Mouse (Mus musculus) midbrain, embryonic 16.5 days (tissue): ENCODE measurements around the gene C1qtnf6. TPM values are rescaled to one million over a fixed set of nuclear protein-coding genes. Genes with fewer than 3 reads are reported as not detected.

Source experiments
- ATAC-seq: fragments of 200-750 bp; cut with Nextera tagmentation; 2 replicates; pipeline ENCODE4 v1.8.0; 2017; ENCODE audit warnings: moderate TSS enrichment
- H3K27ac ChIP-seq: fragments of 300-500 bp; sonication (generic); 2 replicates; pipeline ENCODE4 v1.5.1; 2014; ENCODE audit warnings: mild to moderate bottlenecking, low read length, mixed read lengths
- H3K27me3 ChIP-seq: fragments of 300-500 bp; sonication (generic); 2 replicates; pipeline ENCODE4 v1.6.1; 2014; ENCODE audit warnings: low read depth, low read length, mixed read lengths; ENCODE audit not compliant: control insufficient read depth, insufficient read depth
- H3K36me3 ChIP-seq: fragments of 300-500 bp; sonication (generic); 2 replicates; pipeline ENCODE4 v1.6.1; 2014; ENCODE audit warnings: mild to moderate bottlenecking, low read length, moderate library complexity, mixed read lengths; ENCODE audit not compliant: control insufficient read depth, insufficient read depth
- H3K4me1 ChIP-seq: fragments of 300-500 bp; sonication (generic); 2 replicates; pipeline ENCODE4 v1.6.1; 2014; ENCODE audit warnings: mild to moderate bottlenecking, low read length, mixed read lengths; ENCODE audit not compliant: control insufficient read depth, insufficient read depth
- H3K4me2 ChIP-seq: fragments of 300-500 bp; sonication (generic); 2 replicates; pipeline ENCODE4 v1.6.1; 2014; ENCODE audit warnings: mild to moderate bottlenecking, low read length, mixed read lengths
- H3K4me3 ChIP-seq: fragments of 300-500 bp; sonication (generic); 2 replicates; pipeline ENCODE4 v1.5.1; 2014; ENCODE audit warnings: low read depth, mild to moderate bottlenecking, low read length, moderate library complexity, mixed read lengths
- H3K9ac ChIP-seq: fragments of 300-500 bp; sonication (generic); 2 replicates; pipeline ENCODE4 v1.6.1; 2014; ENCODE audit warnings: low read depth, low read length, mixed read lengths
- H3K9me3 ChIP-seq: fragments of 300-500 bp; sonication (generic); replicated peaks from 2 replicates; pipeline ENCODE4 v1.6.1; 2014; ENCODE audit warnings: mild to moderate bottlenecking, low read length, mixed read lengths; ENCODE audit not compliant: control insufficient read depth, poor library complexity, severe bottlenecking
- WGBS: fragments of 180-500 bp; shearing (Covaris S2); extraction: QIAGEN DNeasy Blood & Tissue Kit; methylation state at CpG from one replicate; pipeline ENCODE4 v1.1.7; 2014; 5-methylcytosine and 5-hydroxymethylcytosine counted together
- polyA plus RNA-seq: library from polyadenylated mRNA; unstranded; fragments of >200 nt; fragmentation: Nextera tagmentation; extraction: Ambion mirVana; gene quantifications from 2 replicates; pipeline ENCODE4 v1.2.1, GENCODE M21; 2015

Gene C1qtnf6
- polyA plus RNA-seq, 1 experiment from 2014 or later = 7.8 TPM

- no peaks in the 10 kb centered on the region for H3K27me3 ChIP-seq
- WGBS = 49% methylated on average over 9 of the region's 9 CpGs
- H3K4me1 ChIP-seq = no peaks in the 10 kb centered on the region
- ATAC-seq = no peak
- no peak overlapping the region for H3K4me2 ChIP-seq
- no peak overlapping the region for H3K9ac ChIP-seq
- no peak overlapping the region for H3K27ac ChIP-seq
- H3K9me3 ChIP-seq = no peaks in the 10 kb centered on the region
- no peak overlapping the region for H3K4me3 ChIP-seq
- H3K36me3 ChIP-seq = no peaks in the 10 kb centered on the region
These were observed 49.7 kb downstream of the C1qtnf6 start for GRCm38 (mm10) chr15:78481448-78482000.

DNA sequence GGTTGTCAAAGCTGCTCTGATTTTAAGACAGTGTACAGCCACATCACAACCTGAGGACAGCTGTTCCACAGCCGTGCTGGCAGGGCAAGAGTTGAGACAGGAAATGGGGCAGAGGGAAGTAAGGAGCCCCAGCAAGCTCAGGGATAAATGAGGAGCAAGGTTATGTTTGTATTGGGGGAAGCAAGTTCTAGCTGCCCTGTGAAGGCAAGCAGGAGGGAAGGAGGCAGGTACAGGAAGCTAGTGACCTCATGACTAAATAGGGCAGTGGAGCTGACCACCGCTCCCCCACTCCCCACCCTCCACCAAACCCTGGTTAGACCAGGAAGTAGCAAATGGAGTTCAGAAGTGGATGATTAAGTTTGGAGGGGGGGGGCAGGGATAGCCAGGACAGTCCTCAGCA, 50.2 kb downstream of the C1qtnf6 start:
- no peak overlapping the region for H3K4me2 ChIP-seq
- no peak overlapping the region for H3K9ac ChIP-seq
- no peak overlapping the region for H3K27ac ChIP-seq
- H3K9me3 ChIP-seq = no peaks in the 10 kb centered on the region
- H3K4me1 ChIP-seq = no peaks in the 10 kb centered on the region
- H3K27me3 ChIP-seq = no peaks in the 10 kb centered on the region
- H3K4me3 ChIP-seq = no peak overlapping the region
- WGBS = 82% methylated on average over 2 of the region's 2 CpGs
- H3K36me3 ChIP-seq = no peaks in the 10 kb centered on the region
- ATAC-seq = no peak

DNA sequence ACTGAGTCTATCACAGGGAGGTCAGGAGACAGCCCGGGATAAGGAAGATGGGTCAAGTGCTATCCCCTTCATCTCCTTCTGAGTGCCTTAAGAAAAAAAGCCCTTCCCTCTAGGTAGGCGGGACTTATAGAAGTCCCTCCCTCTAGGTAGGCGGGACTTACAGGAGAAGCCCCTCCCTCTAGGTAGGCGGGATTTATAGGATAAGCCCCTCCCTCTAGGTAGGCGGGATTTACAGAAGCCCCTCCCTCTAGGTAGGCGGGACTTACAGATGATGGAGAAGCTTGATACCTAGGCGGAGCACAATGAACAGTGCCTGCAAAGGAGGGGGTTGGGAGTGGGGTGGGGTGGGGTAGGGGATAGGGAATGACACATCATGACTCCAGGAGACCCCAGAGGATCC, 51.1 kb downstream of the C1qtnf6 start:
- H3K9ac ChIP-seq = no peak overlapping the region
- WGBS = 76% methylated on average over 7 of the region's 7 CpGs
- H3K27ac ChIP-seq = no peak overlapping the region
- H3K9me3 ChIP-seq = no peaks in the 10 kb centered on the region
- no peaks in the 10 kb centered on the region for H3K4me1 ChIP-seq
- H3K27me3 ChIP-seq = no peaks in the 10 kb centered on the region
- H3K4me2 ChIP-seq = no peak overlapping the region
- no peak for ATAC-seq
- H3K4me3 ChIP-seq = no peak overlapping the region
- H3K36me3 ChIP-seq = no peaks in the 10 kb centered on the region

DNA sequence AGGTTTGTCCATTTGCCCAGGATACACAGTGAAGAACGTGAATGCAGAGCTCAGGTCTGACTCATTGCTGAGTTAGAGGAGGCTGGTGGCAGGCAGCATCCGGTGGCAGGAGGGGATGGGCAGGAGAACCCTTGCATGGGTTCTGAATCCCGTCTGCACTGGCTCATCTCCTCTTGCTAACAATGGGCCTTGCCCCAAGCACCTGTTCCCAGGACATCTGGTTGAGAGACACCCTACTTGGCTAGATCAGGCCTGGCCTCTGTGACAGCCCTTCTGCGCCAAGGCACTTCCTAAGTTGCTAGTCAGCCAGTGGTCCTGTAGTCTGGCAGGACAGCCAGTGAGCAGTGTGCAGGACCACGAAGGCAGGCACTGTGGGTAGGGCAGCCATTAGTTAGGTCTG, 51.7 kb downstream of the C1qtnf6 start:
- Histone ChIP-seq H3K27ac (no peak overlapping the region), H3K4me2 (no peak overlapping the region), H3K9ac (no peak overlapping the region), H3K4me3 (no peak overlapping the region), H3K36me3 (no peaks in the 10 kb centered on the region), H3K4me1 (no peaks in the 10 kb centered on the region), H3K9me3 (no peaks in the 10 kb centered on the region), H3K27me3 (no peaks in the 10 kb centered on the region)
- 81% methylated on average over 5 of the region's 5 CpGs for WGBS
- ATAC-seq = no peak

DNA sequence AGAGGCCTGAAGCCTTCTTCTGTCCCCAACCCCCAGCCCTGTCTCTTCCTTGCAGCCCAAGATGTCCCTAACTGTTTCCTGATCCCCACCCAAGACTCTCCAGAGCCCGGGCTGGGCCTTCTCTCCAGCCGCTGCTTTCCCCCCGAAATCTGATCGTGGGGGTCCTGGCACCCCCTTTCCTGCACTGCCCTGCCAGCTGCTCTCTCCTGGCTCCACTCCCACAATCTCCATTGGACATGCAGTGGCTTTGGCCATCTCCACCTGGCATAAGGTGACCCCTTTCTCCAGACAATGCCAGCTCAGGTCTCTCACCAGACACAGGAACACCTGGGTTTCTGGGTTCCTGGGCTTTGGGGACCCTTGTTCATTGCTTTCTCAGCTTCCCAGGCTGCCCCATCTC, 53.1 kb downstream of the C1qtnf6 start:
- no peaks in the 10 kb centered on the region for H3K9me3 ChIP-seq

GRCm38 (mm10) chr15:78476878-78477277, 54.3 kb downstream of the C1qtnf6 start:
- Histone ChIP-seq H3K9me3 (no peaks in the 10 kb centered on the region), H3K36me3 (no peaks in the 10 kb centered on the region), H3K4me3 (no peak overlapping the region), H3K4me1 (no peaks in the 10 kb centered on the region), H3K9ac (no peak overlapping the region), H3K27me3 (no peaks in the 10 kb centered on the region), H3K4me2 (no peak overlapping the region), H3K27ac (no peak overlapping the region)
- WGBS = 86% methylated on average over 1 of the region's 1 CpGs
- no peak for ATAC-seq

More for the DNA sequence above, 53.1 kb downstream of the C1qtnf6 start:
- no peak overlapping the region for H3K9ac ChIP-seq
- no peaks in the 10 kb centered on the region for H3K36me3 ChIP-seq
- ATAC-seq = no peak
- no peak overlapping the region for H3K27ac ChIP-seq
- H3K4me1 ChIP-seq = no peaks in the 10 kb centered on the region
- no peak overlapping the region for H3K4me2 ChIP-seq
- WGBS = 96% methylated on average over 4 of the region's 4 CpGs
- H3K4me3 ChIP-seq = no peak overlapping the region
- no peaks in the 10 kb centered on the region for H3K27me3 ChIP-seq

- Histone ChIP-seq H3K4me2 (no peak overlapping the region), H3K4me1 (no peaks in the 10 kb centered on the region), H3K9ac (0 out of 2 replicates have a peak overlapping the region, but pooled peaks have one; percentile 30), H3K27ac (no peak overlapping the region), H3K4me3 (no peak overlapping the region), H3K9me3 (no peaks in the 10 kb centered on the region), H3K36me3 (no peaks in the 10 kb centered on the region), H3K27me3 (no peaks in the 10 kb centered on the region)
- WGBS = 63% methylated on average over 3 of the region's 3 CpGs
- no peak for ATAC-seq
These were observed 55.6 kb downstream of the C1qtnf6 start for GRCm38 (mm10) chr15:78475604-78476031.

- ATAC-seq = no peak
- no peaks in the 10 kb centered on the region for H3K9me3 ChIP-seq
- H3K36me3 ChIP-seq = no peaks in the 10 kb centered on the region
- H3K4me3 ChIP-seq = no peak overlapping the region
- no peaks in the 10 kb centered on the region for H3K27me3 ChIP-seq
- 83% methylated on average over 6 of the region's 6 CpGs for WGBS
- H3K4me1 ChIP-seq = no peaks in the 10 kb centered on the region
- H3K9ac ChIP-seq = no peak overlapping the region
- H3K27ac ChIP-seq = no peak overlapping the region
- H3K4me2 ChIP-seq = no peak overlapping the region
These were observed 57.8 kb downstream of the C1qtnf6 start for GRCm38 (mm10) chr15:78473442-78473841.
